Comparison of ENCODE assay signal across 21 mouse cellular contexts in genomic region chr14:54128334-54128733, GRCm38 (mm10).
A peak's percentile ranks its signal among the peaks of the same experiment; 100 is the strongest.
DNase-seq lines count a peak whose midpoint lies in the region; ATAC-seq lines count a peak whose summit lies in the region.
"Had no signal": no experiment of that assay in that cellular context is flagged by ENCODE, and none has a peak within 500 bp of the region (broad histone marks: within the 10 kb centered on the region; RNA-seq: fewer than 3 reads in every experiment).

No protein-coding gene starts in this region.

- no peak overlapping the region for H3K27ac ChIP-seq in kidney, embryonic 16.5 days (ENCODE audit: low read length)
- no peak overlapping the region for H3K27ac ChIP-seq in midbrain, embryonic 11.5 days (ENCODE audit: low read depth, low read length)
- H3K27ac ChIP-seq in midbrain, embryonic 15.5 days: no peak overlapping the region
- H3K27ac ChIP-seq: forebrain, embryonic 12.5 days; hindbrain, embryonic 12.5 days; limb, embryonic 15.5 days; stomach, postnatal 0 days had no signal

- no peaks in the 10 kb centered on the region for H3K9me3 ChIP-seq in kidney, embryonic 16.5 days (ENCODE audit: low read length)
- no peaks in the 10 kb centered on the region for H3K9me3 ChIP-seq in midbrain, embryonic 11.5 days (ENCODE audit: control insufficient read depth, low read length)
- H3K9me3 ChIP-seq in midbrain, embryonic 15.5 days: no peaks in the 10 kb centered on the region
- H3K9me3 ChIP-seq: forebrain, embryonic 12.5 days; G1E; hindbrain, embryonic 12.5 days; limb, embryonic 15.5 days had no signal

- no peak for ATAC-seq in kidney, embryonic 16.5 days (ENCODE audit: low FRiP score, low TSS enrichment)
- no peak for ATAC-seq in midbrain, embryonic 11.5 days (ENCODE audit: low FRiP score)
- ATAC-seq in midbrain, embryonic 15.5 days (replicated peaks): no peak
- ATAC-seq: inflammation-experienced regulatory T-cells, adult 6 months; liver, postnatal 0 days had no signal

- H3K9ac ChIP-seq in kidney, embryonic 16.5 days (replicated peaks; ENCODE audit: low read length): no peak overlapping the region
- H3K9ac ChIP-seq in midbrain, embryonic 11.5 days (ENCODE audit: low read length): no peak overlapping the region
- no peak overlapping the region for H3K9ac ChIP-seq in midbrain, embryonic 15.5 days
- H3K9ac ChIP-seq: forebrain, embryonic 12.5 days; hindbrain, embryonic 12.5 days; limb, embryonic 15.5 days; liver, postnatal 0 days had no signal

- no peaks in the 10 kb centered on the region for H3K36me3 ChIP-seq in kidney, embryonic 16.5 days (ENCODE audit: insufficient read depth, low read length)
- no peaks in the 10 kb centered on the region for H3K36me3 ChIP-seq in midbrain, embryonic 11.5 days (ENCODE audit: control insufficient read depth, insufficient read depth, low read length)
- no peaks in the 10 kb centered on the region for H3K36me3 ChIP-seq in midbrain, embryonic 15.5 days (replicated peaks)
- H3K36me3 ChIP-seq: forebrain, embryonic 12.5 days; G1E; hindbrain, embryonic 12.5 days; limb, embryonic 15.5 days had no signal

- H3K4me1 ChIP-seq in kidney, embryonic 16.5 days (ENCODE audit: insufficient read depth, low read length): 0 out of 2 replicates have a peak, but pooled peaks cover 6% of the 10 kb centered on the region
- H3K4me1 ChIP-seq in midbrain, embryonic 11.5 days (ENCODE audit: control insufficient read depth, insufficient read depth, low read length): 0 out of 2 replicates have a peak, but pooled peaks cover 2% of the 10 kb centered on the region
- peaks cover 4% of the 10 kb centered on the region; the same call in 1 of the 2 replicates for H3K4me1 ChIP-seq in midbrain, embryonic 15.5 days

- peak; percentile 17 for DNase-seq in kidney, adult 18-20 months
- DNase-seq in midbrain, embryonic 11.5 days (ENCODE audit: low spot score, missing footprints): peak; percentile 17
- DNase-seq in adipocyte (ENCODE audit: low spot score) (peak; percentile 14), MN1 (ENCODE audit: low spot score) (no peak)
- no peak for DNase-seq in lung, adult 18-20 months
- DNase-seq: adrenal gland, adult 2 months; cerebellum, adult 8-10 months; heart, postnatal 10 days; liver, postnatal 0 days; lung, postnatal 36 days; retina, postnatal 1 day; right cerebral cortex, postnatal 4 days had no signal

- H3K4me3 ChIP-seq in kidney, embryonic 16.5 days (ENCODE audit: low read length): no peak overlapping the region
- no peak overlapping the region for H3K4me3 ChIP-seq in midbrain, embryonic 11.5 days (ENCODE audit: low read depth, low read length)
- H3K4me3 ChIP-seq in midbrain, embryonic 15.5 days: no peak overlapping the region
- H3K4me3 ChIP-seq: forebrain, embryonic 12.5 days; hindbrain, embryonic 12.5 days; limb, embryonic 15.5 days had no signal

- H3K4me2 ChIP-seq in kidney, embryonic 16.5 days (replicated peaks; ENCODE audit: low read depth, low read length): no peak overlapping the region
- H3K4me2 ChIP-seq in midbrain, embryonic 11.5 days: no peak overlapping the region
- H3K4me2 ChIP-seq in midbrain, embryonic 15.5 days: no peak overlapping the region
- H3K4me2 ChIP-seq: forebrain, embryonic 12.5 days; heart, embryonic 11.5 days; hindbrain, embryonic 12.5 days; limb, embryonic 15.5 days had no signal

- no peaks in the 10 kb centered on the region for H3K27me3 ChIP-seq in kidney, embryonic 16.5 days (ENCODE audit: insufficient read depth, low read length)
- H3K27me3 ChIP-seq in midbrain, embryonic 11.5 days (ENCODE audit: control insufficient read depth, insufficient read depth, low read length): no peaks in the 10 kb centered on the region
- no peaks in the 10 kb centered on the region for H3K27me3 ChIP-seq in midbrain, embryonic 15.5 days (replicated peaks)
- H3K27me3 ChIP-seq: forebrain, embryonic 12.5 days; hindbrain, embryonic 12.5 days; limb, embryonic 15.5 days had no signal

- 57% methylated on average over 4 of the region's 4 CpGs for WGBS in kidney, embryonic 16.5 days
- WGBS in midbrain, embryonic 11.5 days: 81% methylated on average over 4 of the region's 4 CpGs
- 86% methylated on average over 4 of the region's 4 CpGs for WGBS in midbrain, embryonic 15.5 days

Comparison
In these comparisons a context has a peak if more than half of its experiments do, and no peak if none do; other contexts are left out.
1. DNase-seq: peak in kidney, adult 18-20 months (single experiment), midbrain, embryonic 11.5 days (single experiment) and adipocyte (single experiment); none in lung, adult 18-20 months (0 of 2) and MN1 (single experiment).